Mouse (Mus musculus): ENCODE data around the gene Clstn3.

DNA sequence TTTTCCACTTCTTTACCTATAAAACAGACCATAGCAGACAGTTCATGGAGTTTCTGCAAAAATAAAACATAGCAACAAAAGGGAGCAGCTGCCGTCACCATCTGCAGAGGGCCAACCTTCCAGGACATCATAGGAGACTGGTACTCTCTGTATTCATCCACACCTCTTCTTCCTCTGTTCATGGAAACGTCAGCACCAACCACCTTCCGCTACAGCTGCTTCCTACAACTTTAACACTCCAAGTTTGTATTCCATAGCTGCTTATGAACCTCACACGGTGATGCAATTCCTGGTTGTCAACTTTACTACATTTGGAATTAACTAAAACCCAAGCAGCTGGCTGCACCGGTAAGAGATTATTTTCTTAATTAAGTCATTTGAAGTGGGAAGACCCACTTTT, 56.2 kb downstream of the Clstn3 start:
- TF ChIP-seq CTCF (IDR thresholded peaks at IDR 0.05; ENCODE audit: low read depth, low read length) (no peak), POLR2A (IDR thresholded peaks at IDR 0.05; ENCODE audit: extremely low read depth, insufficient read depth, low read length) (no peak)

All from liver, adult 2 months (tissue).